Mouse (Mus musculus) T-helper 1 cell (primary cell): ENCODE results near the gene Aatk.

Experiments used
- in situ Hi-C: fragments of 300-600 bp; cut with MboI, MseI; formaldehyde crosslinking; loops from one replicate; pipeline ENCODE4 v1.15.1; 2025; ENCODE audit warnings: high pct_unique_total_duplicates

The Aatk gene

GRCm38 (mm10) chr11:120046553-120047191 is at the start of gene Aatk:
TSS of gene Aatk (minus strand) at chr11:120047167.
- in situ Hi-C loops = no loop called here

- in situ Hi-C loops = no loop called here
These were observed 46.0 kb upstream of the Aatk start for GRCm38 (mm10) chr11:120092817-120093591.

- in situ Hi-C loops = no loop called here
These were observed 43.7 kb upstream of the Aatk start for GRCm38 (mm10) chr11:120090661-120091060.

DNA sequence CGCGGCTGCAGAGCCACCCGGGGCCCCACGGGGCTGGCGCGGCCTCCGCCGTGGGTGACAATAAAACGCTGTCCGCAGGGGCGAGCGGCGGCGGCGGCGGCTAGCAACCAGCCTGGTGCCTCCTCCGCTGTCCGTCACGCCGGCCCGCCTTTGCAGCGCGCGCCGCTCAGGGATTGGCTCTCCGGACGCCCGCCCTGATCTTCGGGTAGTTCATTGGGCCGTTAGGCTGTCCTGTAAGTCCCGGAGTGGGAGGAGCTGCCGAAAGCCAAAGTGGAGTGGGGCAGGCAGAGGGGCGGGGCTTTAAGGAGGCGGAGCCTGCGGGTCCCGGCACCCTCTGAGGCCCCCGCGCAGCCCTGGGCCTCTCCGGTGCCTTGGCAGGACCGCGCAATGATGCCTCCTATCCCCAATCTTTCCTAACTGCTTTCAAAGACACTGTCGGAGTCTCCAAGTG is 39.8 kb upstream of the Aatk start, which contains the start of gene Cep131:
Cep131 (minus strand) TSS at position 126 of the 451 bp plus-strand sequence.
- in situ Hi-C loops = no loop called here

GRCm38 (mm10) chr11:120085891-120086627 is 39.1 kb upstream of the Aatk start:
- in situ Hi-C loops = no loop called here

- in situ Hi-C loops = loop anchor here (5.0 kb wide), 1 partner anchor 77 kb away; no protein-coding TSS in a partner anchor
These were observed 33.3 kb upstream of the Aatk start for GRCm38 (mm10) chr11:120080282-120080681.

GRCm38 (mm10) chr11:120076191-120076590 is 29.2 kb upstream of the Aatk start:
- in situ Hi-C loops = no loop called here

DNA sequence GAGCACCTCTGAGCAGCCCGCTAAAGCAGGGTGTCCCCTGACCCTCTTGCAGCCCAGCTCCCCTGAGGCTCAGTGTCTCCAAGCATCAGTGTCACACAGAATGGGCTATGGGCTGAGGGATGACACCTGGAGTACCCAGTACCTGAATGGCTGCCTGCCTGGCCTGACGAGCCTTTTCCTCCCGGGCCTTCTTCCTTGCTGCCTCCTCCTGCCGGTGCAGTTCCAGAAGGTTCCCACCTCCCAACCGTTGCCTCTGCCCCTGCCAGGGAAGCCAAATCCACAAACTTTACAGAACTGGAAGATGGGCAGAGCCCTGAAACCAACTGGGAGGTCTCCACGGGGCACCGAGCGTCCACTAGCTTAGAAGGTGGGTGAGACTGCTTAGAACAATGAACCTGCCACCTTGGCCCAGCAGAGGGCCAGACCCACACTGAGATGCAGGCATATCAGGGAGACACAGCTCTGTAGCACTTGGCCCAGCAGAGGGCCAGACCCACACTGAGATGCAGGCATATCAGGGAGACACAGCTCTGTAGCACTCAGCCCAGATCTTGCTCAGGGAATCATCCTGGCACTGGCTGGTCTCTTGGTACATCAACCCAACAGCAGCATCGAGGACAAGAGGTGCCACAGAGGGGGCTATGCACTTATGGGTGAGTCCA is 26.1 kb upstream of the Aatk start:
- in situ Hi-C loops = no loop called here

DNA sequence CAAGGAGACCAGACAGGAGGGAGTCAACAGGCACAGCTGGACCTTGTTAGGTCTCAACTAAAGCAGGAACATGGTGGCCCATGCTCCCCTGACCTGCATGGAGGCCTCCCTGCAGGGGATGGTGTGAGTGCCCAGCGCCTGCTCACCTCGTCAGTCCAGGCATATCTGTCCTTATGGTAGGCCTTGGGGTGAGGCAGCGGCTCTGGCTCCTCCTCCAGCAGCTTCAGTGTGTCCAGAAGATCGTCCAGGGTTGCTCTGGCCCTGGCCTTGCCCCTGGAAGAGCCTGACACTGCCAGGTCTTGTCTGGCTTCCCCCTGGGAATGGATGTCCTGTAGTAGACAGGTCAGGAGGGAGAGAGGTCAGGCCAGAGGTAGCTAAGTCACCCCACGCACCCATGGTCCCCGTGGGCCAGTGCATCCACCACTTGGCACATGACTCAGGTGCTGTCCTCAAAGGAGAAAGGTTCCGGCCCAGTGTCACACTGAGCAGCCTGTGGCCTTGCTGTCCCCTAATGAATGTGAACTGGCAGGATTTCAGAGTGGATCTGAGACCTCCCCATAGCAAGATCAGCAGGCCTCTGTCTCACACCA is 24.9 kb upstream of the Aatk start:
- in situ Hi-C loops = no loop called here

GRCm38 (mm10) chr11:120071065-120071464 is 24.1 kb upstream of the Aatk start:
- in situ Hi-C loops = no loop called here

DNA sequence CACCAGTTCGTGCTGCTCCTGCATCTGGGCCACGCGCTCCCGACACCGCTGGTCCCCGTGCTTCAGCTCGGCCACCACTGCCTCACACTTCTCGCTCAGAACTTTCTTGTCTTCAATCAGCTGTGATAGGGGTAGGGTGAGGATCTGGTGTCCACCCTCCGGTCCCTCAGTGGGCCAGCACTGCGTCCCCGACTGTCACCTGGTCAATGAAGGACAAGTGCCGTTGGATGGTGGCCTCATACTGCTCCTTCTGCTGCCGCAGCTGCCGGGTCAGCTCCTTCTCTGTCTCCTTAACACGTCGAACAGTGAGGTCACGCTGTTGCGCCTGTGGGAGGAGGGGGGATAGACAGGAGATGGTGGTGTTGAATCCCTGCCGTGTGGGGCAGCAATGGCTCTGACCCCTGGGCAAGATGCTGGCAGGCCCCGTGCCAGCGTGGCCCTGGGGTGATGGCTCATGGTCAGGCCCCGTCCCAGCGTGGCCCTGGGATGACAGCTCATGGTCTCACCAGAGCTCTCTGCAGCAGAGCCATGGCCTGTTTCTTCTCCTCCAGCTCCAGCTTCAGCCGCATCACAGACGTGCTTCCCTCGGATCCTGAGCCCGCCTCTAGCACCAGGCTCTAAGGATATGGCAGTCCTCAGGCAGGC is 23.4 kb upstream of the Aatk start:
- in situ Hi-C loops = no loop called here

- in situ Hi-C loops = no loop called here
These were observed 22.3 kb upstream of the Aatk start for GRCm38 (mm10) chr11:120069261-120069660.

DNA sequence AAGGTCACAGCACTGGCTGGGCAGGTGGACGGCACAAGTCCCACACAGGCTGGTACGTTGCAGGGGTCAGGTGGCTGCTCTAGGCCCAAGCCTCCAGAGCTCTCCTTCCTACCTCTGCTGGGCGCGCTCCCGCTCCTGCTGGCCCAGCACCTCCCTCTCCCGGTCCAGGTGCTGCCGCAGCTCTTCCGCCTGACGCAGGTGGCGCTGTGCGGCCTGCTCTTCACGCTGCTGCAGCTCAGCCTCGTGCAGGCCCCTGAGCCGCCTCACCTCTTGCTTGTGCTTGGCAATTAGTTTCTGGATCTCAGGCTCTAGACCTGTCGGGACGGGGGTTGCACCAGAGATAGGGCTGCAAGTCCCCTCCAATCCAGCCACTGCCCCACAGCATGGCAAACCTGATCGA is 20.9 kb upstream of the Aatk start:
- in situ Hi-C loops = no loop called here

DNA sequence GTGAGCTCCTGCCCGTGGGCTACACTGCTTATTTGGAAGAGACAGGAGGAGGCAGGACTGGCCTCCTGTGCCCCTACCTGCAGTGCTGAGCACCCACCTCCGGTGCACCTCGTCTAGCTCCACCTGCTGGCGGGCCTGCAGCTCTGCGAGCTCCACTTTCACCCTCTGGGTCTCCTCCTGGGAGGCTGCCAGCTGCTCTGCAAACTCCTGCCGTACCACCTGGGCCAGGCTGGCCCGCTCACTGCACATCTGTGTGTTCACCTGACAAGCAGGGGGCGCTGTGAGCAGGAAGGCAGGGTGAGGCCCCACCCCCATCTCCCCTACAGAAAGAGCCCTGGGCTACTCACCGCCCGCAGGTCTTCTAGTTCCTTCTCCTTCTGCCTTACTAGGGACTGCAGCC is 18.3 kb upstream of the Aatk start:
- in situ Hi-C loops = no loop called here

DNA sequence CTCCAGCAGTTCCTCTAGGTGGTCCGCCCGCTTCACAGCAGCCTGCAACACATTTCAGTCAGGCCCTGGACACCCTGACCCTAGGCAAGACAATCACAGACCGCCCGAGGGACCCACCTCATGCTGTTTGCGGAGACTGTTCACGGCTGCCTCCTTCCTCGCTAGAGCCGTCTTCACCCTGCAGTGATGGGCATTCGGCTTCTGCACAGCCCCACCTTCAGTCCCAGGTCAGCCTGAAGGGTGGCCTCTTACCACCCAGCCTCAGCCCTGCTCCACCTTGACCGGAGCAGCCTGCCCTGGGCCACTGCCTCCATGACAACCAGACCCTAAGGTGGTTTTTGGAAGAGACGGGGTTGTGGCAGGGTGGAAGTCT is 17.7 kb upstream of the Aatk start:
- in situ Hi-C loops = no loop called here

DNA sequence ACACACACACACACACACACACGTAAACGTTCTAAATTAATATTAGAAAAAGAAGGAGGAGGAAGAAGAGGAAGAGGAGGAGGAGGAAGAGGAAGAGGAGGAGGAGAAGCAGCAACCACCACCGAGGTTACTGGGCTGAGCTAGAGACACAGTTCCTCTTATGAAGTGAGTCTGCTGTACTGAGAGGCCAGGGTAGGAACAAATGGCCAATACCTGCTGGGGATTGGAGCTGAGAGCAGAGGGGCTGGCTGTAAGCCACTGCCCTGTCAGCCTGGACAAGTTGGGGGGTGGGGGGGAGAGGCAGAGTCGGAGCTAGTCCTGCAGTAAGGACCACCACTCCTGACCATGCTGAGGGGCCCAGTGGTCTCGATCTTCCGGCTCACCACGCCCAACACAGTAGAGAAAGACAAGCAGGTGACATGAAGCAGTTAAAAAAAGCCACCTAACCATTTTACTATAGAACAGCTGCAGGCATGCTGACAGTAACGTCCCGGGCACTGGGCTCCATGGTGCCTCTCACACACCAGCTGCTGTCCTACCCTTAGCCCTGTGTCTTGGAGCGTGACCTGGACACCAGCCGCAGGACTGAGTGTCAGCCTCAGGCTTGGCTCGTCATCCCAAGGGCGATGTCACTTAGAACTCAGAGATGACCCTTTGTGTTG is 17.2 kb upstream of the Aatk start:
- in situ Hi-C loops = no loop called here

DNA sequence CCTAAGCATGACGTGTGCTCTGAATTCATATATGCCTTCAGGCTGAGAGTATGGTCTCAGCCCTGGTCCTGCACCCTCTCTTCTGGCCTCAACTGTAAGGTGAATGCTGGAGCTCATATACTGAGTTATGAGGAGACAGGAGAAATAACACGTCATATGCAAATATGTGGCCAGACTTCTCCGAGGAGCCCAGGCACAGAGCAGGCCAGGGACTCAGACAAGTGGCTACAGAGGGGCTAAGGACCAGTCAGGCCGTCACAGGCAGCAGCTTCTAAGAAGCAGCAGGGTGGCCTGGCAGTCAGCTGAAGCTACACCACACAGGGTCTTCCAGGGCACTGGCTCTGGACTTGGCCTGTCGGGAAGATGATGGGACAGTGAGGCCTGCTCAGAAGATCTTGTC is 16.4 kb upstream of the Aatk start:
- in situ Hi-C loops = no loop called here

GRCm38 (mm10) chr11:120060634-120061033 is 13.7 kb upstream of the Aatk start:
- in situ Hi-C loops = no loop called here

DNA sequence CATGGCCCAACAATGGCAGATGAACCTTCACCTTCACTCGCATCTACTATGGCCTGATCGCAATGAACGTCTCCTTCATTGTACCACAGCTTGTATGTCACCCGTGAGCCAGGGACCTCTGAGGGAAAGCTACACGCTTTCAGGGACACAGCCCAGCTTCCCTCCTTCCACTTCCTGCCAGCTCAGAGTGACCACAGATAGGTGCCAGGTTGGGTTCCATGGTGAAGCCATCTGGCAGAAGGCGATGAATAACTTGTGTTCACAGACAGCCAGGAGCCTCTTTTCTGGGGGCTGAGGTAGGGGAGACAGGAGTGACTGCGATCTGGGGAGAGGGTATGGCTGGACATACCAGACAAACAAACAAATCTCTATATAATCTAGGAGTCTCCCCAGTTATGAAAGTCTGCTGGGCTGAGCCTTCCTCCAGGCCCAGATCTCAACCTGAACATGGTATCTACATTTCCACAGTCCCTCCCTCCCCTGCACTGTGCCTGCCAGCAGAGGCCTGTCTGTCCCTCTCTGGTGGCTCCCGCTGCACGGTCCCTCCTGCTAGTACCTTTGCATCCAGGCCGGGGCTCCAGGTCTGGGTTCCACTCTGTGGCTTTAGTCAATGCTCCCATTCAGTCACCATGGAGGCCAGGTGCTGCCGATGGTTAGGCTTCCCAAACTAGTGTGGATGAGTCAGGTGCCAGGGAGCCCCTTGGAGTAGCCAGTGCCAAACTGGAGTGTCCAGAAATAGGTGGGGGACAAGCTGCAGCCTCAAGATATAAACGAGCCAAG is 9.2 kb upstream of the Aatk start:
- in situ Hi-C loops = no loop called here

DNA sequence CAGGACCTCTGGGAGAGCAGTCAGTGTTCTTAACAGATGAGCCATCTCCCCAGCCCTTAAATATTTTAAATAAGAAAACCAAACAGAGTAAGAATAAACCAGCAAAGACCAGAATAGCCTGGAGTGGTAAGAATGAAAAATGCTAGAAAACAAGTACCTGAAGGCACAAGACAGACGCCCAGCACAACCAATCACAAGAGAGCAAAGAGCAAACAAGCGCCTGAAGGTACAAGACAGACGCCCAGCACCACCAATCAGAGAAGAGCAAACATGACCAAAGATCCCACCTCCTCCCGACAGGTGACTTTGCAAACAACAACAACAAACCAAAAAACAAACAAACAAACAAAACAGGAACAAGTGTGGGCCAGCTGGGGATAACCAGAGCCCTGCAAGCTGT is 6.9 kb upstream of the Aatk start:
- in situ Hi-C loops = no loop called here
